Mouse (Mus musculus) adrenal gland, adult 18-20 months (tissue): Measurements from ENCODE around the gene Ckmt2. TPM values are rescaled to one million over a fixed set of nuclear protein-coding genes. Genes with fewer than 3 reads are reported as not detected.

Experiments used
- DNase-seq, 2 experiments: peaks; one replicate each; pipeline ENCODE4 v3.0.0; 2021 to 2022; ENCODE audit warnings: low spot score in 2 of 2
- total RNA-seq, 2 experiments: library from RNA; stranded (reverse); gene quantifications; 1 replicate in 1 of 2; 2 replicates in 1 of 2; pipeline ENCODE4 v1.2.3; 2021

Gene Ckmt2
- total RNA-seq, 2 experiments from 2014 or later: 2.0 TPM; not detected in 1

DNA sequence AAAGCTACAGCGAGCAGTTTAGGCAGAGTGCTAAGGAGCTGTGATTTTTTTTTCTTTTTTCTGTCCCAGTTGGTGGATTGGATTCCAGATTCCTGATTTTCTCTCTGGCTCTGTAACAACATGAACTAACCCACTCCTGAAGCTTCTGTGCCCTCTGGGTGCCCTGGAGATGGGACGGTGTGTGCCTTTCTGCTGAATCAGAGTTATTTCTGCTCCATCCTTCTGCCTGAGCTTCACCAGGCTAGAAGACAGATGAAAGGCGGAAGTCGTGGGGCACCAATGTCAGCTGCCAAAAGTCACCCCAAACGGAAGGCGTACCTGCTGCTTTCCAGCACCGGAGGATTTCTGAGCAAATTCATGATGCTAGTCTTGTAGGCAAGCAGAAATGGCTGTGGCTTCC, 2.1 kb downstream of the Ckmt2 start:
- no peak for DNase-seq

DNA sequence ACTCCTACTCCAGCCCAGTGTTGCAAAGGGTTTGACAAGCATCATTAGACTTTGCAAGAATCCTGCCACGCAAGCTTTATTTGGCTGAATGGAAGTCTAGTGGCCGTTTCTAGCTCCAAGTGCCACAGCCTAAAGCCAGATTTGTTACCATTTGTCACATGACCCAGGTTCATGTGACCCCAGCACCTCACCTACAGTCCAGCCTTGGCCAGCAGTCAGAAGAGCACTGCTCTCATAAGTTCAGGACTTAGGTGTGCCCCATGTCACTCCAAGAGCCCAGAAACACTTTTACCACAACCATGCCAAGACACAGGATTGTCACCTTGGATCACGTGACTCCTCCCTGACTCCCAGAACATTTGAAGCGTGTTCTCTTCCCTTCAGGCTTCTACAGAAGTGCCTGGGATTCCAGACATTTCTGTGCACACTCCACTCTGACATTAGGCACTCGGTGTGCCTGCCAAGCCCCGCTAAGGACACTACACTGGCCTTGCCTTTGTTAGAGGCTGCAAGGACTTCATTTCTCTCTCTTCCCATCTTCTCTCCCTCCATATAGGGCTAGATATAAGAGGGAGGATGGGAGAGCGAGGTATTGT, 2.9 kb downstream of the Ckmt2 start:
- no peak for DNase-seq

DNA sequence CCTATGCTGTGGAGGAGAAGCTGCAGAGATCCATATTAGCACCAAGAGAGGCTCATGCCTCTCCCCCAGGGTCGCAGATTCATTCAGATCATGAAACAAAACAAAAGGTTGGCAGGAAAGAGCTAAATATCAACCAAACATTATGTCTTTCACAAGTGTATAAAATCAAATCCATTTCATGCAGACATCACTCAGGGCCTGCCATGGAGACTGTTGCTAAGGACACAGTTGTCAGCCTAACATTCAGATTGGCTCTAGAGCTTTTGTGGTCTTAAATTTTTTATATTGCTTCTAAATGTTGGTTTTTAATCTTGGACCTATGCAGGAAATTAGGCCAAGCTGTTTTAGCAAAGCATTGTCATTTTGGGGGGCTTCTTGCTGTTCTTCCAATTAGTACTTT, 8.1 kb downstream of the Ckmt2 start:
- no peak for DNase-seq

DNA sequence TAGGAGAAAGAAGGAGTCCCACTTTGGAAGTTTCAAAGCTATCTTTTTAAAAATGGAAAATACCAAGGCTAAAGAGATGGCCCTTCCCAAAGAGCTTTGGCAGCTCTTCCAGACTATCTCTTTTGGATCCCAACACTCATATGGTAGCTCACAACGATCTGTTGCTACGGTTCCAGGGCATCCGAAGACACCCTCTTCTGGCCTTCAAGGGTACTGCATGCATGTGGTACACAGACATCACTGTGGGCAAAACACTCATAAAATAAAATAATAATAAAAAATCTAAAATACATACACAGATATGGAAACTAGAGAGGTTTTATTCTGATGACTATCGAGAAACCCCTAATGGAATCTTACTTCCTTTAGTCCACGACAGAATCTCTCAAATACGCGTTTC, 17.9 kb downstream of the Ckmt2 start:
- DNase-seq: no peak

DNA sequence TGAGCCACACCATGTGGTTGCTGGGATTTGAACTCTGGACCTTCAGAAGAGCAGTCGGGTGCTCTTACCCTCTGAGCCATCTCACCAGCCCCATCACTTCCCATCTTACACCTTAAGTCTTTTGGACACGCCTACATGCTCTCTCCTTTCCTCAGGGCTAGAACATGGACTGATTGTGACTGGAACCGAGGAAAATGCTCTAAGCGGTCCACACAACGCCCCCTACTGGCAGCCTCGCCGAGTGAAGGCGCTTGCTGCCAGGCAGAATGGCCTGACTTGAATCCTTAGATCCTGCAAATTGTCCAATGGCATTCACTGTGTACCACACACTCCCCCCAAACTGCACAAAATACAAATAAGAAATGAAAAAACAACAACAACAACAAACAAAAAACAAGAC, 19.3 kb downstream of the Ckmt2 start:
- no peak for DNase-seq

DNA sequence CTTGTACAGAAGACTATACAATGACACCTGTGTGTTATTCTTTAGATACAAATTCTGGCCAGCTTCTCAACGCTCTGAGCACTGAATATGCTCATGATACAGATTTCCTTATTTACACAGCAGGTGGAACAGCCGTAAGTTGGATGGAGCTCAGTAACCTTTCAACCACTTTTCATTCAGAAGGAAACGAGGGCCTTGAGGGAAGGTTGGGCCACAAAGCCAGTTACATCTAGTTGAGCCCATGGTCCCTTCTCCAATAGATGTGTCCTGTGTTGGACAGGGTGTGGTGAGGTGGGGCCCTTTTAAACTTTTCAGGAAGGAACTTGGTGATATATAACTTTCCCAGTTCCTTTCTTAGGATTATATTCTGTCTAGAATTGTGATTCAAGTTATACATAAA, 22.3 kb downstream of the Ckmt2 start:
- DNase-seq: no peak

DNA sequence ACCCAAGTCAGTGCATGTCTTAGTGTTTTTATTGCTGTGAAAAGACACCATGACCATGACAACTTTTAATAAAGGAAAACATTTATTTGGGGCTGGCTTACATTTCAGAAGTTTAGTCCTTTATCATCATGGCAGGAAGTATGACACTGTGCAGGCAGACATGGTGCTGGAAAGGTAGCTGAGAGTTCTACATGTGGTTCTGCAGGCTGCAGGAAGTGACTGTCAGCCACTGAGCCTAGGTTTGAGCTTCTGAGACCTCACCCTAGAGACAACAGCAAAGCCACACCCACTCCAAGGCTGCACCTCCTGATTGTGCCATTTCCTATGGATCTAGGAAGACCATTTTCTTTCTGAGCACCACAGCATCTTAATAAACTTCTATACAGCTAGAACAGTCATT, 48.8 kb downstream of the Ckmt2 start:
- no peak for DNase-seq

DNA sequence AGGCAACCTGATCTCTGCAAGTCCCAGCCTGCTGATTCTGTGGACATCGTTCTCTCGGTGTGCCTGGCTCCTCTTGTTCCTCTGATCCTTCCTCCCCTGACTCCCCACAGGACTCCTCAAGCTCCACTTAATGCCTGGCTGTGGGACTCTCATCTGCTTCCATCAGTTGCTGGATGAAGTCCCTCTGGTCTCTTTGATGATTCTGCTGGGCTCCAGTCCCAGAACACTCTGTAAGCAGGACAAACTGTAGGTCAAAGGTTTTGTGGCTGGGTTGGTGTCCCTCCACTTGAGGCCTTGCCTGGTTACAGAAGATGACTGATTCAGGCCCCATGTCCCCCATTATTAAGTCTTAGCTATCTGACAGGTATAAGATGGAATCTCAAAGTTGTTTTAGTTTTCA, 50.6 kb downstream of the Ckmt2 start:
- DNase-seq: no peak

DNA sequence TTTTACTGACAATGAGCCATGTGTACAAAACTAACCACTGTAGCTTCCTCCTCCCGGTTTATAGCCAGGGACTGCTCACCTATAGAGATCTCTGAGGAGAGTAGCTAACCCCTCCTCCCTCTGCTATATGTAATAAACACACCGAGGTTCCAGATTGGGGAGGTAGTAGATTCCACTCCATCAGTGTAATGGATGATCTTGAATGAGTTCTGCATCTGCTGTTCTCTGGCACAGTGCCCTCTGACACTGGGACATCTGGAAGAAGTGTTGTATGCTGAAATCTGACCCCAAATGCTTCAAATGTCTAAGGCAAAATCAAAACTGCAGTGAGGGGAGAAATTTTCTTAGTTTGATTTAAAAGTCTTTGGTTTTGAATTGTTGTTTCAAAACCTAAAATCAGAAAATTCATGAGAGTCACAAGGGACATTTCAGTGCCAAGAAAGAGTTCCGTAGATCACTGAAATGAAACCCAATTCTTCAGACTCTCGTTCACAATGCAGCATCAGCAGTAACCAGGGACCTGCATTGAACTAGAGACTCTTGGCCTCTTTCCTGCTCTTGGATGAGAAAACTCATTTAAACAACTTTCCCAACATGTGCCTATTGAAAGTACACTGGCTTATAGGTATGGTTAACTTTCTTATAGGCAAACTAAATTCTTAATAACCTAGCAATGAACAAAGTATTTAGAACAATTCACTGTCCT, 51.7 kb downstream of the Ckmt2 start:
- DNase-seq: no peak

DNA sequence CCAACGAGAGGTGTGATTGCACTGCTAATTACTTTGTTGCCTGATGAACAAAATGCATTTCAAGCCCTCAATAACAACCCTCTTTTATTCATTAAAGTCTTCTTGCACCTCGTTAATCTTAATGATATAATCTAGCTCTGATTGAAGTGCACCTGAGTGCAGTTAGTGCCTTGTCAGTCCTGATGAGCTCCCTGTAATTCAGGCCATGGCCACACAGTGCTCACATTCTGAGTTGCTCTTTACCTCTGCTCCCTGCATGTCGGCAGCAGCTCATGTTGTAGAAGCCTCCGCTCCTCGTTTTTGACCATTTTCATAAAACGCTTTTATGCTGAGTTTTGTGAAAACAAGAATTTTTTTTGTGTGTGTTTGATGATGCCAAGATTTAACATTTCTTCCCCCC, 53.0 kb downstream of the Ckmt2 start:
- no peak for DNase-seq

DNA sequence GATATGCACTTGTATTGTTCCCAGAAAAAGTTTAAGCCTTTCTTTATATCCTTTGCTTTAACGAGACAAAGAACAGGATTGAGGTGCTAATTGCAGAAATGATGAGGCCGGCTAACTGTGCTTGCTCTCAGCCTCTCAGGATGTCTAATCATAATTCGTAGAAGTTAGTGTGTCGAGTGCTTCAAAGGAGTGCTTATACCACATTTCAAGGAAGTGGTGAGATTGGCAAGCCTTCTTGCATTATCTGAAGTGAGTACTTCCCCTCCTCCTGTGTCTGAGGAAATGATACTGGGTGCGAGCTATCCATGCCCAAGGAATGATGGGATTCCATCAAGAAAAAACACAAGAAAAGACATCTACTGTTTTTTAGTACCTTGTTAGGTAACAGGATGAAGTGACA, 62.0 kb downstream of the Ckmt2 start:
- DNase-seq: no peak

DNA sequence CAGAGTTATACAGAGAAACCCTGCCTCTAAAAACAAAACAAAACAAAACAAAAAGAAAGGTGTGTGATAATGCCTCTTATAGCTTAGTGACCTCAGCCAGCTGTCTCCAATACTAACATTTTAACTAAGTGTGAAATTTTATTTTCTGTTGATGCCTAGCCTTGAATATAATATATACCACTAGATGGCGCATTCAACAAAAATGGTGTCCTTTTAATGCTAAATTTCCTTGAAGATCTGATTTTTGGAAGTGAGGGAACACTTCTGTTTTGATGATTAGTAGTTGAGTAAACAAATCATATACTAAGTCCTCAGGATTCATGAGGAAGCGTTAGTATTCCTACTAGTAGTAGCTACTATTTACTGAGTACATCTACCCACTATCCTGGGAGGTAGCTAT, 67.2 kb downstream of the Ckmt2 start:
- no peak for DNase-seq

DNA sequence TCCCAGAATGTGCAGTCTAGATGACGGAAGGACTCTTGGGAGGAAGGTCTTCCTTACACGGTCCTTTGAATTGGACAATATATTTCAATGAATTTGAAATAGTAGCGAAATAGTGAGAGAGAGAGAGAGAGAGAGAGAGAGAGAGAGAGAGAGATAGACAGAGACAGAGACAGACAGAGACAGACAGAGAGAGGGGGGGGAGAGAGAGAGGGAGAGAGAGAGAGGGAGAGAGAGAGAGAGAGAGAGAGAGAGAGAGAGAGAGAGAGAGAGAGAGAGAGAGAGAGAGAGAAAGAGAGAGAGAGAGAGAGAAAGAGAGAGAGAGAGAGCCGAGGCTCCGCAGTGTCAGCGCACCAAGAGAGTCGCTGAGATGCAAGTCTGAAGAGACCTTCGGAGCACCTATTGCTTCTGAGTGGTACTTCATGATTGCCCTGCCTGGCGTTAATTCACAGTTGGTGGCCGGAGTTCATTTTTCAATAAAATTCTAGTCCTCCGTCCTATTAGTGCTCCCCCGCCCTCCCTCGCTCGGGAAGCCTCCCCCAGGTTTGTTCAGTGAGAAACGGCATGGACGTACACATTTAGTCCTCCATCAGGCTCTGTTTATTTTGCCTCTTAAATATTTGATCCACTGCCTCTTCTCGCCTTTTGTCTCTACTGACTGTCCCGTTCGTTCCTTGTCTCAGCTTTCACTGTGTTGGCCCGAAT, 68.7 kb downstream of the Ckmt2 start:
- DNase-seq: no peak

DNA sequence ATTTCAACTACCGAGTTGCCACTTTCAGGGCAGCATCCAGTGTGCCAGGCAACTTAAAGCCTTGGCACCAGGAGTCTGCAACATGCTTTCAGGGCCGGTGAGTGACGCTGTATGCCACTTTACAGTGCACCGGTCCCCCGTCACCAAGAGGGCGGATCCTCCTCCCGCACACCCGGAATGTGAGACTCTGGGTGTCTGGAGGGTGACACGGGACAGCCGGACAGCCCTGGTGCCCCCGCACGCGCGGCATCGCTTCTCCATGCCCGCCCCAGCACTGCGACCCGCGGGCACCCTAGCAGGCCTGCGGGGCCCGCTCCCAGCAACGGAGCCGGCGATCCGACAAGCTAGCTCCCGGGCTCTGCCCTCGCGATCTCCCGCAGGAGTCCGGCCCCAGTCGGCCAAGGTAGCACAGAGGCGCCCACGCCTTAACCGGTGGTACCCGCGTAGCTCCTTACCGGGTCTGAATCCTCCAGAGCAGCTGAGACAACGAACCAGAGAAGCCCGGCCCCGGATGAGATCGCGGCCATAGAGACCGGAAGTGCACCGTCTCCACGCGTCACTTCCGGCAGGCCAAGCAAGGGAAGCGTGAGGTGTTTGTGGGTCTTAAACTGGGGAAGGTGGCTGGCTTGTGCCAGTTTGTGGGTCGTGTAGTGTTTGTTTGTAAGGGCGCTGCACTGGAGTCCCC, 69.4 kb downstream of the Ckmt2 start, which contains the start of gene Zcchc9:
TSS of gene Zcchc9 (minus strand) at position 551 of the 685 bp plus-strand sequence.
- DNase-seq: peak; percentile 85

Other genes with a start within 250 kb of the Ckmt2 start
- gene Acot12, start 135.4 kb downstream of the Ckmt2 start, total RNA-seq: 1 to 10 TPM in 1 of 2 experiments, under 1 TPM in 1; 0.93 to 3.5 TPM
- gene Zcchc9, start 69.2 kb downstream of the Ckmt2 start, total RNA-seq: 10 to 100 TPM; 41.9 to 47.8 TPM